8 mouse cellular contexts compared by ENCODE assay signal in the genomic region with DNA sequence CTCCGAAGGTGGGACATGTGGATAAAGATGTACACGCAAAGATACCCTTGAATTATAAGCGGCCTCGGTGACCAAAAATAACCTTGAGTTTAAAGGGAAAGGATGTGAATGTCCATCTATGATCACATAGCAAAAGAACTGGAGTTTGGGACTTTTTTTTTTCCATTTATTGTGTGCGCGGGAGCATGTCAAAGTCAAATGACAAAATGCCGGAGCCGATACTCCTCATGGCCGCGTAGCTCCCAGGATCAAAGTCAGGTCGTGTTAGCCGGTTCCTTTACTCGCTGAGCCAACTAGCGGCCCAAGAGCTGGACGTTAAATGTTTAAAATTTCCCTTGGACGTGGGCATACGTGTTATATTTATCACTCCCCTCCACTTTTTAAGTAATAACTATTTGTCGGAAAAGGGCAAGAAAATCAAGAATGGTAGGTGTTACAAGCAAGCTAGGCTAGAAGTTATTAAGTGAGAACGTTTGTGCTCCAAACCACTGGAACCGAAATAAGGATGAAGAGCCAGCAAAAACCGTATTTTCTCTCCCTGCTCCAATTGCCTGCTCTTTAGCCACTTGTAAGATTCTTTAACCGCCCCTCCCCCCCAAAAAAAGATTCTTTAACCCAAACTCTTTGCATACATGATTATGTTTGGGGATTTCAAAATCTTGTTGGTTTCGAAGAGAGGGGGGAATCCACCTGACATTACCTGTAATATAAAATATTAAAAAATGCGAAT. TPM values are rescaled to one million over a fixed set of nuclear protein-coding genes. Genes with fewer than 3 reads are reported as not detected.
DNase-seq lines count a peak whose midpoint lies in the region; ATAC-seq lines count a peak whose summit lies in the region.

No protein-coding gene starts in this region.

- H3K4me2 ChIP-seq in heart, embryonic 11.5 days: peak overlapping the region; percentile 68
- H3K4me2 ChIP-seq in embryonic facial prominence, embryonic 12.5 days (replicated peaks): peak overlapping the region; percentile 57
- peak overlapping the region; percentile 93 for H3K4me2 ChIP-seq in liver, embryonic 16.5 days (ENCODE audit: low read depth, low read length)
- peak overlapping the region; percentile 55 for H3K4me2 ChIP-seq in neural tube, embryonic 14.5 days (ENCODE audit: low read depth, low read length)

- H3K4me3 ChIP-seq in heart, embryonic 11.5 days (ENCODE audit: low read depth, low read length): peak overlapping the region; percentile 71
- H3K4me3 ChIP-seq in embryonic facial prominence, embryonic 12.5 days: peak overlapping the region; percentile 55
- peak overlapping the region; percentile 74 for H3K4me3 ChIP-seq in liver, embryonic 16.5 days (ENCODE audit: low read depth, low read length)
- peak overlapping the region; percentile 49 for H3K4me3 ChIP-seq in neural tube, embryonic 14.5 days (ENCODE audit: low read depth, low read length)

- no peak for ATAC-seq in heart, embryonic 11.5 days (replicated peaks; ENCODE audit: insufficient number of reproducible peaks, low FRiP score, low TSS enrichment)
- no peak for ATAC-seq in embryonic facial prominence, embryonic 12.5 days (ENCODE audit: insufficient number of reproducible peaks, insufficient read depth, low FRiP score, low TSS enrichment)
- no peak for ATAC-seq in liver, embryonic 16.5 days (ENCODE audit: low read depth)
- ATAC-seq in neural tube, embryonic 14.5 days (ENCODE audit: low read depth): no peak

- peak overlapping the region; percentile 88 for H3K27ac ChIP-seq in heart, embryonic 11.5 days (ENCODE audit: low read depth, low read length)
- H3K27ac ChIP-seq in embryonic facial prominence, embryonic 12.5 days: peak overlapping the region; percentile 88
- H3K27ac ChIP-seq in liver, embryonic 16.5 days (ENCODE audit: low read length): peak overlapping the region; percentile 96
- H3K27ac ChIP-seq in neural tube, embryonic 14.5 days (ENCODE audit: low read depth, low read length): peak overlapping the region; percentile 85

- no peaks in the 10 kb centered on the region for H3K9me3 ChIP-seq in heart, embryonic 11.5 days (replicated peaks; ENCODE audit: control insufficient read depth, low read length)
- no peaks in the 10 kb centered on the region for H3K9me3 ChIP-seq in embryonic facial prominence, embryonic 12.5 days
- H3K9me3 ChIP-seq in liver, embryonic 16.5 days (replicated peaks; ENCODE audit: control insufficient read depth, low read length): no peaks in the 10 kb centered on the region
- no peaks in the 10 kb centered on the region for H3K9me3 ChIP-seq in neural tube, embryonic 14.5 days (ENCODE audit: control insufficient read depth, low read length)

- no peaks in the 10 kb centered on the region for H3K27me3 ChIP-seq in heart, embryonic 11.5 days (ENCODE audit: control insufficient read depth, insufficient read depth, low read length)
- no peaks in the 10 kb centered on the region for H3K27me3 ChIP-seq in embryonic facial prominence, embryonic 12.5 days
- H3K27me3 ChIP-seq in liver, embryonic 16.5 days (ENCODE audit: control insufficient read depth, insufficient read depth, low read depth, low read length): no peaks in the 10 kb centered on the region
- H3K27me3 ChIP-seq in neural tube, embryonic 14.5 days (ENCODE audit: control insufficient read depth, insufficient read depth, low read length): no peaks in the 10 kb centered on the region

- no peaks in the 10 kb centered on the region for H3K4me1 ChIP-seq in heart, embryonic 11.5 days (ENCODE audit: control insufficient read depth, insufficient read depth, low read length)
- no peaks in the 10 kb centered on the region for H3K4me1 ChIP-seq in embryonic facial prominence, embryonic 12.5 days
- peaks cover 30% of the 10 kb centered on the region for H3K4me1 ChIP-seq in liver, embryonic 16.5 days (ENCODE audit: control insufficient read depth, low read depth, low read length)
- H3K4me1 ChIP-seq in neural tube, embryonic 14.5 days (ENCODE audit: control insufficient read depth, insufficient read depth, low read length): no peaks in the 10 kb centered on the region

- peak overlapping the region; percentile 94 for H3K9ac ChIP-seq in heart, embryonic 11.5 days (ENCODE audit: low read depth, low read length)
- H3K9ac ChIP-seq in embryonic facial prominence, embryonic 12.5 days: peak overlapping the region; percentile 79
- H3K9ac ChIP-seq in liver, embryonic 16.5 days (ENCODE audit: low read depth, low read length): peak overlapping the region; percentile 84
- H3K9ac ChIP-seq in neural tube, embryonic 14.5 days (replicated peaks; ENCODE audit: low read depth, low read length): peak overlapping the region; percentile 64

- no peak for DNase-seq in heart, postnatal 25 days (ENCODE audit: low spot score)
- peak; percentile 41 for DNase-seq in ES-CJ7 (ENCODE audit: low read depth, low spot score)
- DNase-seq in hindlimb bud, embryonic 11.5 days (ENCODE audit: extremely low spot score, low read depth, low spot score): peak; percentile 42
- DNase-seq in left cerebral cortex, postnatal 36 days (ENCODE audit: low spot score in 2 of 2): no peak

- peaks cover 5% of the 10 kb centered on the region; the same call in 1 of the 2 replicates for H3K36me3 ChIP-seq in heart, embryonic 11.5 days (ENCODE audit: control insufficient read depth, insufficient read depth, low read length)
- 0 out of 2 replicates have a peak, but pooled peaks cover 7% of the 10 kb centered on the region for H3K36me3 ChIP-seq in embryonic facial prominence, embryonic 12.5 days
- peaks cover 47% of the 10 kb centered on the region for H3K36me3 ChIP-seq in liver, embryonic 16.5 days (ENCODE audit: control insufficient read depth, insufficient read depth)
- H3K36me3 ChIP-seq in neural tube, embryonic 14.5 days (ENCODE audit: control insufficient read depth, insufficient read depth, low read length): peaks cover 3% of the 10 kb centered on the region; the same call in 1 of the 2 replicates

- 3% methylated on average over 24 of the region's 24 CpGs for WGBS in heart, embryonic 11.5 days (ENCODE audit: insufficient replicate concordance)
- 2% methylated on average over 24 of the region's 24 CpGs for WGBS in embryonic facial prominence, embryonic 12.5 days
- WGBS in liver, embryonic 16.5 days (ENCODE audit: insufficient replicate concordance): under 1% methylated on average over 24 of the region's 24 CpGs
- 2% methylated on average over 24 of the region's 24 CpGs for WGBS in neural tube, embryonic 14.5 days

- intact Hi-C loops in heart, postnatal 25 days (cut with DNase I): loop anchor here (1.0 to 5.0 kb wide), 2 partner anchors 63 to 268 kb away; no protein-coding TSS in a partner anchor
- intact Hi-C loops in left cerebral cortex, postnatal 36 days (cut with DNase I): loop anchor here (1.0 to 10.0 kb wide), 3 partner anchors 62 to 265 kb away; a partner anchor contains a TSS

RNA-seq across cellular contexts. Expression of a gene that starts 0.5 kb away (rescaled TPM):
- 8.4 and 11.5 TPM in 2 replicates for polyA plus RNA-seq in heart, embryonic 11.5 days (2014; fragmentation: Nextera tagmentation; extraction: Ambion mirVana)
- total RNA-seq in heart, postnatal 25 days (2021): 1 to 10 TPM; 5.0 to 5.4 TPM
- polyA plus RNA-seq in embryonic facial prominence, embryonic 12.5 days (2016; fragmentation: Nextera tagmentation; extraction: Ambion mirVana): 8.2 and 9.7 TPM in 2 replicates
- polyA plus RNA-seq in liver, embryonic 16.5 days (2015; fragmentation: Nextera tagmentation; extraction: Ambion mirVana): 6.3 and 7.1 TPM in 2 replicates
- 9.7 and 10.0 TPM in 2 replicates for polyA plus RNA-seq in neural tube, embryonic 14.5 days (2014; fragmentation: Nextera tagmentation; extraction: Ambion mirVana)
- 1 to 10 TPM; 3.6 to 4.9 TPM for total RNA-seq in left cerebral cortex, postnatal 36 days (2021)

RNA-seq across cellular contexts. Expression of a gene that starts 23.5 kb away (rescaled TPM):
- polyA plus RNA-seq in heart, embryonic 11.5 days (2014; fragmentation: Nextera tagmentation; extraction: Ambion mirVana): 64.3 and 76.3 TPM in 2 replicates
- under 1 TPM; 0.18 to 0.42 TPM for total RNA-seq in heart, postnatal 25 days (2021)
- polyA plus RNA-seq in embryonic facial prominence, embryonic 12.5 days (2016; fragmentation: Nextera tagmentation; extraction: Ambion mirVana): 2.5 and 2.8 TPM in 2 replicates
- polyA plus RNA-seq in liver, embryonic 16.5 days (2015; fragmentation: Nextera tagmentation; extraction: Ambion mirVana): 375 and 394 TPM in 2 replicates
- 0.28 and 0.81 TPM in 2 replicates for polyA plus RNA-seq in neural tube, embryonic 14.5 days (2014; fragmentation: Nextera tagmentation; extraction: Ambion mirVana)
- total RNA-seq in left cerebral cortex, postnatal 36 days (2021): not detected

RNA-seq across cellular contexts. Expression of a gene that starts 46.4 kb away (rescaled TPM):
- 0.07 TPM in 2 replicates for polyA plus RNA-seq in heart, embryonic 11.5 days (2014; fragmentation: Nextera tagmentation; extraction: Ambion mirVana)
- total RNA-seq in heart, postnatal 25 days (2021): not detected
- polyA plus RNA-seq in embryonic facial prominence, embryonic 12.5 days (2016; fragmentation: Nextera tagmentation; extraction: Ambion mirVana): 1.8 and 3.0 TPM in 2 replicates
- polyA plus RNA-seq in liver, embryonic 16.5 days (2015; fragmentation: Nextera tagmentation; extraction: Ambion mirVana): not detected in 2 replicates
- polyA plus RNA-seq in neural tube, embryonic 14.5 days (2014; fragmentation: Nextera tagmentation; extraction: Ambion mirVana): not detected in 2 replicates
- total RNA-seq in left cerebral cortex, postnatal 36 days (2021): not detected

Comparison
In these comparisons a context has a peak if more than half of its experiments do, and no peak if none do; other contexts are left out.
1. DNase-seq: peak in ES-CJ7 (single experiment) and hindlimb bud, embryonic 11.5 days (single experiment); none in heart, postnatal 25 days (single experiment) and left cerebral cortex, postnatal 36 days (0 of 2).
2. RNA of a gene that starts 23.5 kb away (polyA plus RNA-seq): 375 to 394 TPM in liver, embryonic 16.5 days and 64.3 to 76.3 TPM in heart, embryonic 11.5 days; 2.5 to 2.8 TPM in embryonic facial prominence, embryonic 12.5 days and 0.28 to 0.81 TPM in neural tube, embryonic 14.5 days; every median in the first group is over 10 times any median in the second.
3. Peak in every context shown above with its lines, with median percentiles within 50 percentile points of each other: H3K27ac ChIP-seq, H3K4me2 ChIP-seq, H3K4me3 ChIP-seq and H3K9ac ChIP-seq.